Mouse (Mus musculus) c-Kit-positive CD71-positive TER-119-positive erythroid progenitor cells, embryonic 14.5 days (primary cell): ENCODE results near the gene Tkt.

Source experiments
- DNase-seq: peaks from one replicate; pipeline ENCODE4 v3.0.0-alpha.2; 2013; ENCODE audit warnings: low spot score

The Tkt gene

GRCm38 (mm10) chr14:30622130-30622529 is 74.0 kb downstream of the Tkt start:
- no peak for DNase-seq

GRCm38 (mm10) chr14:30622556-30622955 is 74.4 kb downstream of the Tkt start:
- DNase-seq = no peak
